Mouse (Mus musculus) thymus, adult 2 months (tissue): ENCODE data around the gene Naglu.

Experiments used
- CTCF ChIP-seq: fragments of 200-500 bp; IDR thresholded peaks from 2 replicates; pipeline ENCODE4 v1.5.1; 2012; ENCODE audit warnings: mild to moderate bottlenecking, control low read depth, low read length, moderate library complexity, borderline replicate concordance; ENCODE audit not compliant: control insufficient read depth, poor library complexity, insufficient read depth; ENCODE audit errors: extremely low read depth
- POLR2A ChIP-seq: fragments of 200-500 bp; IDR thresholded peaks from 2 replicates; pipeline ENCODE4 v1.6.1; 2012; ENCODE audit warnings: mild to moderate bottlenecking, low read length, control low read depth, moderate library complexity; ENCODE audit not compliant: control insufficient read depth, poor library complexity, insufficient read depth; ENCODE audit errors: extremely low read depth

DNA sequence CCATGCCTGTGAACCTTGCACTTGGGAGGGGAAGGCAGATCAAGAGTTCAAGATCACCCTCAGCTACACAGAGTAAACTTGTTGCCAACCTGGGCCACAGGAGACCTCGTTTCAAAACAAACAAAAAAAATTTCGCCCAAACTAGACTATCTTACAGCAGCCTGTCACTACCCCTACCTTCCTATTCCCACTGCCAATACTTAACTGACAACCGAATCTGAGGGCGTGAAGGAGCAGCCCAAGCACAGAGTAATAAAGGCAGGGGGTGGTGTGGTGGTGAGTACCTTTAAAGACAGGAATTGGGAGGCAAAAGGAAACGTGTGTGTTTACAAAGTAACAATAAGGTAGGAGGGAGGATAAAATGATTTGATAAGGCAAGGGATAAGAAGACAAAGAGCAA is 40.9 kb downstream of the Naglu start:
- TF ChIP-seq POLR2A (no peak), CTCF (no peak)
